Mouse (Mus musculus): Measurements from ENCODE around the gene Dnajc25.
A peak's percentile ranks its signal among the peaks of the same experiment; 100 is the strongest.

Gene Dnajc25

GRCm38 (mm10) chr4:58994762-58995161 lies at the start of gene Dnajc25:
TSS of gene Dnajc25 (plus strand) at chr4:58995062.
- DNase-seq (ENCODE audit: low spot score): no peak

GRCm38 (mm10) chr4:58948391-58948790 lies 46.5 kb upstream of the Dnajc25 start:
- no peak for DNase-seq (ENCODE audit: low spot score)

GRCm38 (mm10) chr4:58952630-58953029 lies 42.2 kb upstream of the Dnajc25 start:
- DNase-seq (ENCODE audit: low spot score): no peak

GRCm38 (mm10) chr4:58961719-58962118 lies 33.1 kb upstream of the Dnajc25 start:
- DNase-seq (ENCODE audit: low spot score): no peak

GRCm38 (mm10) chr4:58963271-58963670 lies 31.6 kb upstream of the Dnajc25 start:
- DNase-seq (ENCODE audit: low spot score): no peak

- no peak for DNase-seq (ENCODE audit: low spot score)
These were observed 29.7 kb upstream of the Dnajc25 start for GRCm38 (mm10) chr4:58965136-58965535.

GRCm38 (mm10) chr4:58970678-58971077 lies 24.2 kb upstream of the Dnajc25 start:
- DNase-seq (ENCODE audit: low spot score): no peak

GRCm38 (mm10) chr4:58975711-58976110 lies 19.2 kb upstream of the Dnajc25 start:
- DNase-seq (ENCODE audit: low spot score): no peak

- no peak for DNase-seq (ENCODE audit: low spot score)
These were observed 13.4 kb upstream of the Dnajc25 start for GRCm38 (mm10) chr4:58981421-58981820.

GRCm38 (mm10) chr4:58982806-58983205 lies 12.1 kb upstream of the Dnajc25 start:
- DNase-seq (ENCODE audit: low spot score): no peak

- peak; percentile 37 for DNase-seq (ENCODE audit: low spot score)
These were observed 9.7 kb upstream of the Dnajc25 start for GRCm38 (mm10) chr4:58985157-58985648.

GRCm38 (mm10) chr4:58986540-58987190 lies 8.2 kb upstream of the Dnajc25 start, which contains the start of gene Ptgr1:
TSS of gene Ptgr1 (minus strand) at chr4:58987119.
- DNase-seq (ENCODE audit: low spot score): peak; percentile 82

- no peak for DNase-seq (ENCODE audit: low spot score)
These were observed 5.5 kb upstream of the Dnajc25 start for GRCm38 (mm10) chr4:58989303-58989898.

- no peak for DNase-seq (ENCODE audit: low spot score)
These were observed 4.0 kb upstream of the Dnajc25 start for GRCm38 (mm10) chr4:58990609-58991434.

- DNase-seq (ENCODE audit: low spot score): no peak
These were observed 2.7 kb upstream of the Dnajc25 start for GRCm38 (mm10) chr4:58992195-58992594.

- DNase-seq (ENCODE audit: low spot score): no peak
These were observed 410 bp downstream of the Dnajc25 start for GRCm38 (mm10) chr4:58995251-58995693.

GRCm38 (mm10) chr4:58997081-58997480 lies 2.2 kb downstream of the Dnajc25 start:
- no peak for DNase-seq (ENCODE audit: low spot score)

GRCm38 (mm10) chr4:58998688-58999087 lies 3.8 kb downstream of the Dnajc25 start:
- DNase-seq (ENCODE audit: low spot score): no peak

- peak; percentile 42 for DNase-seq (ENCODE audit: low spot score)
These were observed 4.8 kb downstream of the Dnajc25 start for GRCm38 (mm10) chr4:58999686-59000085.

- no peak for DNase-seq (ENCODE audit: low spot score)
These were observed 5.8 kb downstream of the Dnajc25 start for GRCm38 (mm10) chr4:59000614-59001013.

- peak; percentile 86 for DNase-seq (ENCODE audit: low spot score)
These were observed 8.3 kb downstream of the Dnajc25 start, which contains the start of gene Gm20503 for GRCm38 (mm10) chr4:59002948-59003805. TSS of gene Gm20503 (plus strand) at chr4:59003210.

GRCm38 (mm10) chr4:59003806-59004200 lies 8.9 kb downstream of the Dnajc25 start:
- no peak for DNase-seq (ENCODE audit: low spot score)
